Mouse (Mus musculus) heart, embryonic 12.5 days (tissue): ENCODE results near the gene Olfr259. TPM values are rescaled to one million over a fixed set of nuclear protein-coding genes. Genes with fewer than 3 reads are reported as not detected.

Source experiments
- ATAC-seq: fragments of 200-750 bp; cut with Nextera tagmentation; 2 replicates; pipeline ENCODE4 v1.8.0; 2017; ENCODE audit warnings: moderate TSS enrichment, moderate library complexity; ENCODE audit not compliant: insufficient number of reproducible peaks, low FRiP score
- H3K27ac ChIP-seq: fragments of 300-500 bp; sonication (generic); 2 replicates; pipeline ENCODE4 v1.5.1; 2016; ENCODE audit warnings: mild to moderate bottlenecking, moderate library complexity; ENCODE audit not compliant: poor library complexity, severe bottlenecking
- H3K27me3 ChIP-seq: fragments of 300-500 bp; sonication (generic); replicated peaks from 2 replicates; pipeline ENCODE4 v1.6.1; 2016; ENCODE audit warnings: mild to moderate bottlenecking, moderate library complexity
- H3K36me3 ChIP-seq: fragments of 300-500 bp; sonication (generic); 2 replicates; pipeline ENCODE4 v1.6.1; 2016; ENCODE audit warnings: mild to moderate bottlenecking, moderate library complexity
- H3K4me1 ChIP-seq: fragments of 300-500 bp; sonication (generic); replicated peaks from 2 replicates; pipeline ENCODE4 v1.6.1; 2016; ENCODE audit warnings: mild to moderate bottlenecking
- H3K4me2 ChIP-seq: fragments of 300-500 bp; sonication (generic); 2 replicates; pipeline ENCODE4 v1.6.1; 2016; ENCODE audit warnings: mild to moderate bottlenecking, moderate library complexity
- H3K4me3 ChIP-seq: fragments of 300-500 bp; sonication (generic); 2 replicates; pipeline ENCODE4 v1.5.1; 2016; ENCODE audit warnings: mild to moderate bottlenecking
- H3K9ac ChIP-seq: fragments of 300-500 bp; sonication (generic); 2 replicates; pipeline ENCODE4 v1.6.1; 2016; ENCODE audit warnings: mild to moderate bottlenecking, moderate library complexity
- H3K9me3 ChIP-seq: fragments of 300-500 bp; sonication (generic); replicated peaks from 2 replicates; pipeline ENCODE4 v1.6.1; 2016; ENCODE audit warnings: mild to moderate bottlenecking, moderate library complexity
- WGBS: fragments of 180-500 bp; shearing (Covaris S2); methylation state at CpG from one replicate; pipeline ENCODE4 v1.1.7; 2016; 5-methylcytosine and 5-hydroxymethylcytosine counted together
- polyA plus RNA-seq: library from polyadenylated mRNA; unstranded; fragments of >200 nt; fragmentation: Nextera tagmentation; extraction: Ambion mirVana; gene quantifications from 2 replicates; pipeline ENCODE4 v1.2.1, GENCODE M21; 2016

Gene Olfr259
- not detected in 2 replicates for polyA plus RNA-seq

GRCm38 (mm10) chr2:87114467-87114866, at the start of gene Olfr259:
Gene Olfr259 (minus strand): TSS chr2:87114567.
- Histone ChIP-seq H3K27ac (no peak within 1 kb of the TSS), H3K4me3 (no peak within 1 kb of the TSS), H3K27me3 (no peaks in the 10 kb centered on the region), H3K9me3 (0 out of 2 replicates have a peak, but pooled peaks cover 3% of the 10 kb centered on the region), H3K4me1 (no peaks in the 10 kb centered on the region), H3K9ac (no peak within 1 kb of the TSS), H3K4me2 (no peak within 1 kb of the TSS), H3K36me3 (no peaks in the 10 kb centered on the region)
- ATAC-seq = no peak

GRCm38 (mm10) chr2:87152524-87152923, 38.2 kb upstream of the Olfr259 start, which contains the start of gene Olfr1111:
Gene Olfr1111 (minus strand): TSS chr2:87152624.
- H3K36me3 ChIP-seq = no peaks in the 10 kb centered on the region
- no peak for ATAC-seq
- no peaks in the 10 kb centered on the region for H3K4me1 ChIP-seq
- no peaks in the 10 kb centered on the region for H3K9me3 ChIP-seq
- no peak within 1 kb of the TSS for H3K9ac ChIP-seq
- no peak within 1 kb of the TSS for H3K4me3 ChIP-seq
- no peak within 1 kb of the TSS for H3K4me2 ChIP-seq
- H3K27me3 ChIP-seq = no peaks in the 10 kb centered on the region
- no peak within 1 kb of the TSS for H3K27ac ChIP-seq

DNA sequence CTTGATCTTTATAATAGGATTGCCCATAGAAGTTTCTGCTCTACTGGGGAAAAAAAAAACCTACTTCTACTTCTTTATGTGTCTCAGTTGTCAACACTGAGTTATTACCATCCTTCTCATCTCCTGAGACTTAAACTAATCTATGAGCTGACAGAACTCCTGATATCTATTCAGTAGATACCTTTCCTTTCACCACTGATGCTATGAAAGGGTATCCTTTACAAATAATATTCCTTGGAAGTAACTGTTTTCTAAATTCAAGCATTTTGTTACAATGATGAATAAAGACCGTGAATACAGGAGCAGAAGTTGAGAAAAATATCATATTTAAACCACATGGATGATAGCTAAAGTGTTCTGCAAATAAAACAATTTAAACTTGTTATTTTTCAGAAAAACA, 25.8 kb upstream of the Olfr259 start, which contains the start of gene Olfr1110:
Gene Olfr1110 (minus strand): TSS at position 101 of the 400 bp plus-strand sequence.
- WGBS = 80% methylated on average over 1 of the region's 1 CpGs

GRCm38 (mm10) chr2:87095908-87096307, 18.5 kb downstream of the Olfr259 start, which contains the start of gene Olfr1109:
Gene Olfr1109 (minus strand): TSS chr2:87096008.
- WGBS = 74% methylated on average over 1 of the region's 1 CpGs
- Histone ChIP-seq H3K9me3 (no peaks in the 10 kb centered on the region), H3K4me3 (no peak within 1 kb of the TSS), H3K4me2 (no peak within 1 kb of the TSS), H3K27me3 (no peaks in the 10 kb centered on the region), H3K4me1 (no peaks in the 10 kb centered on the region), H3K27ac (no peak within 1 kb of the TSS), H3K36me3 (no peaks in the 10 kb centered on the region), H3K9ac (no peak within 1 kb of the TSS)
- no peak for ATAC-seq

More for the DNA sequence above, 25.8 kb upstream of the Olfr259 start, which contains the start of gene Olfr1110:
- no peak within 1 kb of the TSS for H3K4me2 ChIP-seq
- H3K27ac ChIP-seq = no peak within 1 kb of the TSS
- H3K27me3 ChIP-seq = no peaks in the 10 kb centered on the region
- no peak within 1 kb of the TSS for H3K4me3 ChIP-seq
- H3K9ac ChIP-seq = no peak within 1 kb of the TSS
- ATAC-seq = no peak
- H3K36me3 ChIP-seq = no peaks in the 10 kb centered on the region
- H3K4me1 ChIP-seq = no peaks in the 10 kb centered on the region
- no peaks in the 10 kb centered on the region for H3K9me3 ChIP-seq

- H3K4me1 ChIP-seq = no peaks in the 10 kb centered on the region
- no peaks in the 10 kb centered on the region for H3K36me3 ChIP-seq
- 67% methylated on average over 1 of the region's 1 CpGs for WGBS
- H3K27me3 ChIP-seq = no peaks in the 10 kb centered on the region
- no peak within 1 kb of the TSS for H3K4me3 ChIP-seq
- no peak for ATAC-seq
- no peaks in the 10 kb centered on the region for H3K9me3 ChIP-seq
- no peak within 1 kb of the TSS for H3K9ac ChIP-seq
- no peak within 1 kb of the TSS for H3K27ac ChIP-seq
- no peak within 1 kb of the TSS for H3K4me2 ChIP-seq
These were observed 38.6 kb downstream of the Olfr259 start, which contains the start of gene Olfr1107 for GRCm38 (mm10) chr2:87075717-87076116. Gene Olfr1107 (minus strand): TSS chr2:87075817.

Other genes starting within 250 kb of the Olfr259 start
- gene Gm13723, start 239.8 kb downstream of the Olfr259 start, polyA plus RNA-seq = not detected in 2 replicates
- not detected in 2 replicates for gene Olfr1097, start 222.4 kb downstream of the Olfr259 start, polyA plus RNA-seq
- not detected in 2 replicates for gene Olfr1098, start 190.0 kb downstream of the Olfr259 start, polyA plus RNA-seq
- gene Olfr1099, start 153.9 kb downstream of the Olfr259 start, polyA plus RNA-seq = not detected in 2 replicates
- not detected in 2 replicates for gene Olfr1100, start 134.6 kb downstream of the Olfr259 start, polyA plus RNA-seq
- gene Olfr1101, start 123.3 kb downstream of the Olfr259 start, polyA plus RNA-seq = not detected in 2 replicates
- gene Olfr1102, start 116.2 kb downstream of the Olfr259 start, polyA plus RNA-seq = not detected in 2 replicates
- not detected in 2 replicates for gene Olfr1104, start 87.5 kb downstream of the Olfr259 start, polyA plus RNA-seq
- not detected in 2 replicates for gene Olfr1105, start 78.0 kb downstream of the Olfr259 start, polyA plus RNA-seq
- gene Olfr1106, start 62.3 kb downstream of the Olfr259 start, polyA plus RNA-seq = not detected in 2 replicates
- gene Olfr1107, start 38.8 kb downstream of the Olfr259 start, polyA plus RNA-seq = not detected in 2 replicates
- not detected in 2 replicates for gene Olfr1109, start 18.6 kb downstream of the Olfr259 start, polyA plus RNA-seq
- not detected in 2 replicates for gene Olfr1110, start 25.7 kb upstream of the Olfr259 start, polyA plus RNA-seq
- gene Olfr1111, start 38.1 kb upstream of the Olfr259 start, polyA plus RNA-seq = not detected in 2 replicates
- not detected in 2 replicates for gene Olfr1112, start 73.2 kb upstream of the Olfr259 start, polyA plus RNA-seq
- gene Olfr1113, start 94.4 kb upstream of the Olfr259 start, polyA plus RNA-seq = not detected in 2 replicates
- gene Olfr1115, start 133.4 kb upstream of the Olfr259 start, polyA plus RNA-seq = not detected in 2 replicates
- not detected in 2 replicates for gene Olfr1116, start 153.0 kb upstream of the Olfr259 start, polyA plus RNA-seq
- gene Olfr1118, start 193.0 kb upstream of the Olfr259 start, polyA plus RNA-seq = not detected in 2 replicates
- not detected in 2 replicates for gene Olfr1120, start 240.2 kb upstream of the Olfr259 start, polyA plus RNA-seq